Mouse (Mus musculus) frontal cortex, postnatal 25 days (tissue): Measurements from ENCODE around the gene Dnajc8.
"Not testable (repeated sequence)": the region's sequence is repeated elsewhere in the genome, so short reads cannot be mapped to it uniquely, and the experiment has no call there.

Source experiments
- DNase-seq, 2 experiments: peaks; one replicate each; pipeline ENCODE4 v3.0.0; 2022; ENCODE audit warnings: low spot score in 2 of 2

Gene Dnajc8

DNA sequence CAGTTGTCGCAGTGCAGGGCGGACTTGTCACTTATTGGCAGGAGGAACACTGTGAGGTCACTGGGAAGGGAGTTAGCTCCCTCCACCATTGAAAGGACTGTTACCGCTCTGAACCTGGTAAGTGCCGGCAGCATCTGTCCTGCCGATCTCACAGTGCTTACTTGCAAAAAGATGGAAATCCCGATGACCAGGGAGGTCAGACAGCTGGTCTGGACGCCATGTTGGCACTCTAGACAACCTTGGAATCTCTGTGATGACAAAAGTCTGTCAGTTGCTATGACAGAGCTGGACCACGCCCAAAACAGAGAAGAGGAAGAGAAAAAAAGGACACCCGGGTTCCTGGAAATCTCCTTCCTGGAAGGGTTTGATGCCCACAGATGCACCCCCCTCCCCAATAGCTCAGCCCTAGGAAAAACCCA lies 32.0 kb downstream of the Dnajc8 start:
- DNase-seq = no peak

- no peak for DNase-seq
These were observed 33.8 kb downstream of the Dnajc8 start for GRCm38 (mm10) chr4:132569115-132569514.

- DNase-seq = no peak
These were observed 35.8 kb downstream of the Dnajc8 start for GRCm38 (mm10) chr4:132571190-132571589.

DNA sequence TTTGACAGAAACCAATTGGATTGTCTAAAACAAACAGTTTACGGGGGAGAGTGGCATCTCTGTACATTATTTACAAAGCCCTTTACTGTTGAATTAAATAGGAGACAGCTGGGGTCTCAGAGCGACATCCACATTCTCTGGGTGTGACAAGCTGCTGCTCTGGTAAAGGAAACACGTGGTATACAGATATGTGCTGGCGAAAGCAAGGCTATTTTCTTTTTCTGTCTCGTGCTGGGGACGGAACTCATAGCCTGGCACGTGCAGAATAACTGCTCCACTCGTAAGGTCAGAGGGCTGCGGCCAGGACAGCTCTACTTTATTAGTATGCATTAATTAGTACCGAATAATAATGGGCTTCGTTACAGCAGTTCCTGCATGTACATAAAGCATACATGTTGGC lies 38.0 kb downstream of the Dnajc8 start:
- DNase-seq = no peak

GRCm38 (mm10) chr4:132574809-132575347 lies 39.5 kb downstream of the Dnajc8 start:
- no peak for DNase-seq

- no peak for DNase-seq
These were observed 48.4 kb downstream of the Dnajc8 start for GRCm38 (mm10) chr4:132583781-132584180.

- no peak for DNase-seq
These were observed 49.6 kb downstream of the Dnajc8 start for GRCm38 (mm10) chr4:132584975-132585374.

DNA sequence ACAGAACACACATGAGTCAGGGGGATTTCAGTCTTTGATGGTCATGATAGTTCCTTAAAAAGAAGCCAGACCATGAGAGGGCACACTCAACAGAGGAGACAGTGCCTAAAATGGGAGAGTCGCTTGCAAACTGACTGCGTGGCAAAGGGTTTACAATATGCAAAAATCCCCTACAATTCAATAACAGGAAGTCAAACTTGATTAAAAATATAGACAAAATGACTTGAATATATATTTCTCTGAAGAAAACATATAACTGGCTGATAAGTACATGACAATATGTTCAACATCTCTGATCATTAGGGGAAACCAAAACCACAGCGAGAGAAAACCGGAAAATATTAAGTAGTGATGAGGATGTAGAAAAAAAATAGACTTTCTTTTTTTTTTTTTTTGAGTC lies 50.9 kb downstream of the Dnajc8 start:
- DNase-seq = no peak

GRCm38 (mm10) chr4:132588512-132588911 lies 53.2 kb downstream of the Dnajc8 start:
- no peak for DNase-seq

- DNase-seq = no peak
These were observed 55.3 kb downstream of the Dnajc8 start for GRCm38 (mm10) chr4:132590642-132591041.

DNA sequence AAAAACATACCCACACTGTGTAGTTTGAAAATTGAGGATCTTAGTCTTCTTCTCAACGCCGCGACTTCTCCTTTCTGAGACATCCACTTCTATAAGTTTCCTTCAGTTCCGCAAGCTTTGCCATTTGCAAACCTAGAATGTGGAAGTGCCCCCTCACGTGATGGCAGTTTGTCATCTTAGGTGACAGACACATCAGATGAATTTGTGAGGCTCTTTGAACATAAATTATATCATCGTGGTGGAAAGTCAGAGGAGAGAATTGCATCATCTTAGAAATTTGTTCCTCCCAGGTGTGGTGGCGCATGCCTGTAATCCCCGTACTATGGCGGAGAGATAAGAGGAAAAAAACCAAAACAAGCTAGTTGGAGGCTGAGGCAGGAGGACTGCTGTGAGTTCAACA lies 57.6 kb downstream of the Dnajc8 start:
- DNase-seq = no peak

GRCm38 (mm10) chr4:132594191-132594590 lies 58.8 kb downstream of the Dnajc8 start:
- DNase-seq = no peak

DNA sequence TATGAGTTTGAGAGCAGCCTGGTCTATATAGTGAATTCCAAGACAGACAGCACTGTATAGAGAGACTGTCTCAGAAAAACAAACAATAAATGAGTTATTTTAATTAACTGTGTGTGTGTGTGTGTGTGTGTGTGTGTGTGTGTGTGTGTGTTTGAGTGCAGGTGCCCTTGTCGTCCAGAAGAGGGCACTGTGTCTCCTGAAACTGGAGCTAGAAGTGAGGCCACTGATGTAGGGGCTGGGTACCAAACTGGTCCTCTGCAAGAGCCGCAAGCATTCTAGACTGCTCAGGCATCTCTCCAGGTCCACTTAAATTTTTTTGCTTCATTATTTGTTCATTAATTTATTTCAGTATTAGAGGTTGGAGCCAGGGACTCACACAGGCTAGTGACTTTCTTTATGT lies 63.5 kb downstream of the Dnajc8 start:
- DNase-seq = no peak

DNA sequence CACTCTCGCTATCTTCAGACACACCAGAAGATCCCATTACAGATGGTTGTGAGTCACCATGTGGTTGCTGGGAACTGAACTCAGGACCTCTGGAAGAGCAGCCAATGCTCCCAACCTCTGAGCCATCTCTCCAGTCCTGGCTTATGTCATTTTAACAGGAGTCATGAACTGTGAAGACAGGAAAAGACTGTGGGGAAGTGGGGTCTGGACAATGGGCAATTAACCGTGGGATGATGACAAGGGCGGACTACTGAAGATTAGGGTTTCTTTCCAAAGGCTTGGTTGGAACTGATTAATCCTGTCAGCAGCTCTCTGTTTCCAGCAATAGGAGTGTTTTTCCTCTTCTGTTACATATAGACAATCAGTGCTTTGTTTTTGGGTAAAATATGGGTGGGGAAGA lies 64.4 kb downstream of the Dnajc8 start:
- DNase-seq = no peak

GRCm38 (mm10) chr4:132600465-132600864 lies 65.1 kb downstream of the Dnajc8 start:
- DNase-seq = no peak

- not testable (repeated sequence) for DNase-seq
These were observed 65.9 kb downstream of the Dnajc8 start for GRCm38 (mm10) chr4:132601242-132601641.
